Mouse (Mus musculus): ENCODE measurements at regions not wholly inside any gene's neighbourhood (a gene's known extent, or its start where the extent isn't known, plus 50 kb on each side); places are given as distances from the start of the nearest gene placed in this dataset.

DNA sequence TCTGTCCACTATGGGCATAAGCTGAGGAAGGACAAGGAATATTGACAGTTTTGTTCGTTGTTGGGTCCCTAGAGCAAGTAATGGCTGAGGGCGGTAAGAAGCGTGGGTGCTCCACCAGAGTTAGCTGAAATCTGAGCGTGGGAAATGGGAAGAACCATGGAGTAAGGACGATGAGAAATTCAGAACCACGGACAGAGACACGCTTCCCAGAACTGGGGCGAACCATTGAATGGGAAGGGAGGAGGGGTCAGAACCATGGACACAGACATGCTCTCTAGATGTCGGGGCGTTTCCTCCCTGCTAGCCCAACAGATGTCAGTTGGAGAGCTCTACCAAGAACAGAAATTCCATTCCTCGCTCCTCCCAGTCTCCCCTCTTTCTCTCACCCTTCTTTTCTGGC, 238.2 kb upstream of the Srrm4 start:
- H3K36me3 ChIP-seq, result no peaks in the 10 kb centered on the region
- 15% methylated on average over 11 of the region's 11 CpGs for WGBS
- no peak overlapping the region for H3K4me2 ChIP-seq
- H3K4me1 ChIP-seq, result no peaks in the 10 kb centered on the region
- no peak overlapping the region for H3K4me3 ChIP-seq
- no peak overlapping the region for H3K27ac ChIP-seq
- no peaks in the 10 kb centered on the region for H3K27me3 ChIP-seq
- ATAC-seq (ENCODE audit: insufficient number of reproducible peaks, low FRiP score, low TSS enrichment, low read depth), result no peak
- no peak overlapping the region for H3K9ac ChIP-seq
- H3K9me3 ChIP-seq, result no peaks in the 10 kb centered on the region

DNA sequence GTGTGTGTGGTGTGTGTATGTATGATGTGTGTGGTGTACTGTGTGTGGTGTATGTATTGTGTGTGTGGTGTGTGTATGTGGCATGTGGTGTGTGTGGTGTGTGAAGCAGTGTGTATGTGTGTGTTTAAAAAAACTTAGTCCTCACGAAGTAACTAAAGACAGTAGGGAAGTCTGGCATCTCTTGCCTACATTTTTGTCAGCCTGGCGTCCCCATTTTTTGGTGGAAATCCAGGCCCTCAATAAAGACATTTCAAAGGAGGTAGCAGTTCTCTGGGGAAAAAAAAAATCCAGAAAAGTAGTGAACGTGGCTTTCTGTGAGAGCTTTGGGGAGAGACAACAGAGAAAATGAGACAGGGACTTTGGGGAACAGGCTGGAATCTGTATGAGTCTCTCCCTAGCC, 231.6 kb upstream of the Srrm4 start:
- Histone ChIP-seq H3K27ac (no peak overlapping the region), H3K4me2 (no peak overlapping the region)
- no peak for ATAC-seq (ENCODE audit: insufficient number of reproducible peaks, low FRiP score, low TSS enrichment, low read depth)

DNA sequence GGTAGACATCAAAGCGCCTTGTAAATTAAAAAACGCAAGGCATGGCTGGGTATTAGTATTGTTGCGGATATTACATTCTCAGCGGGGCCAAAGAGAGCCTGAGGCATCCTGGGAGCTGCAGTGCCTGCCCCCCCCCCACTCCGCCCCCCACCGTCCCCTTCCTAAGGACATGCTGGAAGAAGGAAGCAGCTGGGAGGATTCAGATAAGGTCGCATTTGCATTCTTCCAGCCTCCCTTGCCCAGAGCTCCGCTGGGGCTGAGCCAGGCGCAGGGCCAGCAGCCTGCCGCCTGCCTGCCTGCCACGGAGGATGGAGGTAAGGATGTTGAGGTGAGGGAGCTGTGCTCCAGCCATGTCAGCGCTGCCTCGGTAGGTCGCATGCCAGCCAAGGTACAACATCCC, 230.5 kb upstream of the Srrm4 start:
- no peak overlapping the region for H3K9ac ChIP-seq
- H3K4me1 ChIP-seq, result no peaks in the 10 kb centered on the region
- no peak overlapping the region for H3K4me3 ChIP-seq
- WGBS, result 24% methylated on average over 14 of the region's 14 CpGs
- H3K4me2 ChIP-seq, result no peak overlapping the region
- H3K9me3 ChIP-seq, result no peaks in the 10 kb centered on the region
- ATAC-seq (ENCODE audit: insufficient number of reproducible peaks, low FRiP score, low TSS enrichment, low read depth), result no peak
- no peaks in the 10 kb centered on the region for H3K27me3 ChIP-seq
- no peaks in the 10 kb centered on the region for H3K36me3 ChIP-seq
- H3K27ac ChIP-seq, result no peak overlapping the region

More for the DNA sequence above, 231.6 kb upstream of the Srrm4 start:
- WGBS, result 73% methylated on average over 3 of the region's 3 CpGs
- H3K9ac ChIP-seq, result no peak overlapping the region
- H3K4me1 ChIP-seq, result no peaks in the 10 kb centered on the region
- no peaks in the 10 kb centered on the region for H3K27me3 ChIP-seq
- no peak overlapping the region for H3K4me3 ChIP-seq
- H3K9me3 ChIP-seq, result no peaks in the 10 kb centered on the region
- no peaks in the 10 kb centered on the region for H3K36me3 ChIP-seq

DNA sequence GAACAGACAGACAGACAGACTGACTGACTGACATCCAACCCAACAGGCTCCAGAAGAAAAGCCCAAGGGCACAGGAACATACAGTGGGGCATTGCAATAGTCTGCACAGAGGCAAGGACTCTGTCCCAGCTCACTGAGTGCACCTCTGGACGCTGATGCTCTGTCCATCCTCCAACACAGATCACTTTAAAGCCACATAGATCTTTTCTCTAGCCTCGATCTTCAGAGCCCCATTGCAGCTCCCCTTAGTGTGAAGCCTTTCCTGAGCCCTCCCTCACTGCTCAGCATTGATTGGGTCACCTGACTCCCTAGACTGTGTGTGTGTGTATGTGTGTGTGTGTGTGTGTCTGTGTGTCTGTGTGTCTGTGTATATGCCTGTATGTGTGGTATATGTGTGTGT, 218.2 kb upstream of the Srrm4 start:
- Histone ChIP-seq H3K27me3 (no peaks in the 10 kb centered on the region), H3K9me3 (no peaks in the 10 kb centered on the region), H3K9ac (no peak overlapping the region), H3K4me2 (no peak overlapping the region), H3K4me1 (no peaks in the 10 kb centered on the region), H3K4me3 (no peak overlapping the region), H3K27ac (no peak overlapping the region), H3K36me3 (no peaks in the 10 kb centered on the region)
- 62% methylated on average over 2 of the region's 2 CpGs for WGBS
- ATAC-seq (ENCODE audit: insufficient number of reproducible peaks, low FRiP score, low TSS enrichment, low read depth), result no peak

DNA sequence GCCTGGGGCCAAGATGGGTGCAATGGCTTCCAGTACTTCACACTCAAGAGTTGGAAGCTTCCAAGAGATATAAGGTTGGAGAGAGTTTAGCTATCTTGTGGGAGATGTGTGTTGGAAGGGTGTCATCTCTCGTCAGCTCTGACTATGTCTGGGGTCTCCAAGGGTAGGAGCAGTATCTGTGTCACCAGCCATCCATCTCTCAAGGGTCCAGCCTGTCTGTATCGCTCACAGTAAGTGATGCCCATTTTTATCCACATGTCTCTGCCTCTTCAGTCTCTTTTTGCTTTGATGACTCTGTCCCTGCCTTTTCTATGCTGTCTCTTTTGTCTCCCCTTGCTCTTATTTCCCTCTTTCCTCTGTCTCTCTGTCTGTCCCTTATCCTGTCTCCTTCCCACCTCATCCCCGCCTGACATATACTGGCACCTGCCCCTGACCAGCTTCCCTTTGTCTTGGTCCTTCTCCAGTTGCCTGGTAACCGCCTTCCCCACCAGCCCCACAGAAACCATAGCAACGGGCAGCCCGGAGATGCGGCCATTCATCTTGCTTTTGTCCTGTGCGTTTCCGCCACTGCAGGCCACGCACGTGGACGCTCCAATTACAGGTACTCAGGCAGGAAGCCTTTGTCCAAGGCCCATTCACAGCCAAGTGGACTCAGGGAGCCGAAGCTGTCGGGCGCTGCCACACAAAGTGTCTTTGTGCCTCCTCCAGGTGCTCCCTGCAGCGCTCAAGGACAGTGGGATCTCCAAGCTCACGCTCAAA, 217.6 kb upstream of the Srrm4 start:
- 53% methylated on average over 17 of the region's 17 CpGs for whole genome bisulfite sequencing

DNA sequence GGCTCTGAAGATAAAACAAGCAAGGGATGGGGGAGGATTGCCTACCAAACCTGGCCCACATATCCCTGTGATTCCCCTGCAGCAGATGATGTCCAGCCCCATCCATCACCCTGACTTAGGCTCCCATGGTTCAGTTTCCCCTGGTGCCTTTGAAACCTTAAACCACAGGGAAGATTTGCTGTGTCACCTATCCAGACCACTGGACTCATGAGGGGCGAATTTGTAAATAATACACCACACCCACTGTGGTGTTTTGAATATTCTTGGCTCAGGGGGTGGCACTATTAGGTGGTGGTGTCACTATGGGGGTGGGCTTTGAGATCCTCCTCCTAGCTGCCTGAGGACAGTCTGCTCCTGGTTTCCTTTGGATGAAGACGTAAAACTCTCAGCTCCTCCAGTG, 205.8 kb upstream of the Srrm4 start:
- Histone ChIP-seq H3K27ac (no peak overlapping the region), H3K27me3 (no peaks in the 10 kb centered on the region), H3K36me3 (no peaks in the 10 kb centered on the region), H3K9me3 (no peaks in the 10 kb centered on the region), H3K9ac (no peak overlapping the region), H3K4me1 (no peaks in the 10 kb centered on the region), H3K4me2 (no peak overlapping the region), H3K4me3 (no peak overlapping the region)
- no peak for ATAC-seq (ENCODE audit: insufficient number of reproducible peaks, low FRiP score, low TSS enrichment, low read depth)
- 28% methylated on average over 2 of the region's 2 CpGs for WGBS

More for the DNA sequence above, 217.6 kb upstream of the Srrm4 start:
- Histone ChIP-seq H3K36me3 (no peaks in the 10 kb centered on the region), H3K27ac (no peak overlapping the region), H3K4me1 (no peaks in the 10 kb centered on the region), H3K9ac (no peak overlapping the region), H3K4me3 (no peak overlapping the region), H3K4me2 (no peak overlapping the region), H3K27me3 (no peaks in the 10 kb centered on the region), H3K9me3 (no peaks in the 10 kb centered on the region)
- ATAC-seq (ENCODE audit: insufficient number of reproducible peaks, low FRiP score, low TSS enrichment, low read depth), result no peak

DNA sequence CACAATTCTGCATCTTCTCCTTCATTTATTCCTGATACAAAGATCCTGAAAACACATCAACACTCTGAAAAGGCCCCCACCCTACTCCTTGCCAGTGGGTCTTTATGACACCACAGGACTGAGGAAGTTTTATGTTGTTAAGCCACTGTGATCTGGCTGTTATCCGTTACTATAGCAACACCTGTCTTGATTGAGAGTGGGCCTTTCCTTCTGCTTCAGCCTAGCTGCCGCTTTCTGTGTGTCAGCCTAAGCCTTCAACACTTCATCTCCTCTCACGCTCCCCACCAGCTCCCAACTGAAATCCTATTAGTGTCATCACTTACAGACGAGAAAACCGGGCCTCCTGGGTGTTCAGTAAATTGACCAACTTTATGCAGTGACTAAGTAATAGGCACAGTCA, 203.6 kb upstream of the Srrm4 start:
- 57% methylated on average over 5 of the region's 5 CpGs for WGBS
- ATAC-seq (ENCODE audit: insufficient number of reproducible peaks, low FRiP score, low TSS enrichment, low read depth), result no peak
- no peak overlapping the region for H3K4me3 ChIP-seq
- H3K27me3 ChIP-seq, result no peaks in the 10 kb centered on the region
- H3K9ac ChIP-seq, result no peak overlapping the region
- H3K4me1 ChIP-seq, result no peaks in the 10 kb centered on the region
- H3K9me3 ChIP-seq, result no peaks in the 10 kb centered on the region
- H3K36me3 ChIP-seq, result no peaks in the 10 kb centered on the region
- H3K27ac ChIP-seq, result no peak overlapping the region
- no peak overlapping the region for H3K4me2 ChIP-seq

DNA sequence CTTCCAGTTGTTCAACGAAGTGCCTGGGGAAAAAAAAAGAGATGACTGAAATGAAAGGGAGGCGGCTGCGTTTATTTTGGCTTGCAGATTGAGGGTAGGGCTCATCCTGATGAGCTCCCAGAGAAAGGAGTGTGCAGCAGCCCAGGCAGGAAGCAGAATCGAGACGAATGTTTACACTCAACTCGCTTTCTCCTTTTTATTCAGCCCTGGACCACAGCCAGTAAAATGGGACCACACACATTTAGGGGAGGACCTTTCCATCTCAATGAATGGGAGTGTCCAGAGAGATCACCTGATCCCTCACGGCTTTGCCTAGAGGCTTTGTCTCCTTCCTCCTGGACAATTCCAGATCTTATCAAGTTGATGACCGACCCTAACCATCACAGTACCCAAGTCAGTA, 198.8 kb upstream of the Srrm4 start:
- 63% methylated on average over 8 of the region's 8 CpGs for WGBS
- Histone ChIP-seq H3K27me3 (no peaks in the 10 kb centered on the region), H3K4me3 (no peak overlapping the region), H3K4me1 (no peaks in the 10 kb centered on the region), H3K36me3 (no peaks in the 10 kb centered on the region), H3K27ac (no peak overlapping the region), H3K9me3 (no peaks in the 10 kb centered on the region), H3K9ac (no peak overlapping the region), H3K4me2 (no peak overlapping the region)
- ATAC-seq (ENCODE audit: insufficient number of reproducible peaks, low FRiP score, low TSS enrichment, low read depth), result no peak

DNA sequence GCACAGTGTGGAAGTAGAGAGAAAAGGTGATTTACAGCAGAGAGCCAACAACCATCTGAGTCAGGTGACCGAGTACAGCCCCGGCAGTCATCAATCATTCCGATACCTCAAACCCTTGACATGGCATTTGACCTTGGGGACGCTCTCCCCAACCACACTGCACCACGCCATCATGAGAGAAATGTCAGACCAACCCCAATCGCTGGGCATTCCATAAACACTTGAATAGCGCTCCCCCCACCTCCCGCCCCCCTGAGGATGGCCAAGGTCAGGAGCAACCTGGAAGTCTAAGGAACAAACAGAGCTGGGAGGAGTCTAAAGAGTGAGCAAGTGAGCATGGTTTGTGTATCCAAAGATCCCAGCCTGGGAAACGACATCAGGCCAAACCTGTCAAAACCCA, 198.2 kb upstream of the Srrm4 start:
- no peak overlapping the region for H3K9ac ChIP-seq
- WGBS, result 70% methylated on average over 9 of the region's 9 CpGs
- H3K4me3 ChIP-seq, result no peak overlapping the region
- no peaks in the 10 kb centered on the region for H3K27me3 ChIP-seq
- no peaks in the 10 kb centered on the region for H3K9me3 ChIP-seq
- H3K4me1 ChIP-seq, result no peaks in the 10 kb centered on the region
- no peak overlapping the region for H3K4me2 ChIP-seq
- no peak overlapping the region for H3K27ac ChIP-seq
- no peaks in the 10 kb centered on the region for H3K36me3 ChIP-seq
- no peak for ATAC-seq (ENCODE audit: insufficient number of reproducible peaks, low FRiP score, low TSS enrichment, low read depth)

DNA sequence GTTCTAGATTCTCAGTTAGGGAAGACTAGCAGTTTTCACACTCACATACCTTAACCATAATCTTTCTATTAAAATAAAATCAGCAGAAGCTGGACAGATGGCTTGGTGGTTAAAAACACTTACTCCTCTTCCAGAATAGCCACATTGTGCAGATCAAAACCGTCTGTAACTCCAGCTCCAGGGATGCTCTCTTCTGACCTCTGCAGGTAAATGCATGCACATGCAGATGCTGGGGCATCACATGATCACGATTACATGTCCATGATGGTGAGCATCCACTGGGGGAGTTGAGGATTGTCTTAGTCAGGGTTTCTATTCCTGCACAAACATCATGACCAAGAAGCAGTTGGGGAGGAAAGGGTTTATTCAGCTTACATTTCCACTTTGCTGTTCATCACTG, 184.8 kb upstream of the Srrm4 start:
- H3K27ac ChIP-seq, result no peak overlapping the region
- H3K4me1 ChIP-seq, result no peaks in the 10 kb centered on the region
- H3K4me2 ChIP-seq, result no peak overlapping the region
- H3K9me3 ChIP-seq, result no peaks in the 10 kb centered on the region
- H3K36me3 ChIP-seq, result no peaks in the 10 kb centered on the region
- no peak overlapping the region for H3K4me3 ChIP-seq
- H3K9ac ChIP-seq, result no peak overlapping the region
- H3K27me3 ChIP-seq, result no peaks in the 10 kb centered on the region
- ATAC-seq (ENCODE audit: insufficient number of reproducible peaks, low FRiP score, low TSS enrichment, low read depth), result no peak
- WGBS, result 36% methylated on average over 2 of the region's 2 CpGs

DNA sequence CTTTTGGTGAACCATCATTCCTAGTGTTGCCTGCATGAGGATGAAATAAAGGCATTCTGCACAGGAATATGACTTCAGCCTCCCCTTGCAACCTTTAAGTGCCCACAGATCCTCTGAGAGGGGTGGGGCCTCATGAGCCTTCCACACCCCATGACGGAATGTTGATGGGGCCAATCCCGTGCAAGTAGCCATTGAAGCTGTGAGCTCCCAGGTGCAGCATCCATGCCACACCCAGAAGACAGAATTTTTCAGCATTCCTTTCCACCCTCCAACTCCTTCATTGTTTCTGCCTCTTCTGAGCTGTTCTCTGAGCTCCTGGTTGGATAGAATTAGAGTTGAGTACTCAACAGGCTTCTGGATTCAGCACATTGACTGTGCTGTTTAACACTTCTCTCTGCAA, 174.6 kb upstream of the Srrm4 start:
- no peaks in the 10 kb centered on the region for H3K4me1 ChIP-seq
- H3K36me3 ChIP-seq, result no peaks in the 10 kb centered on the region
- WGBS, result 65% methylated on average over 2 of the region's 2 CpGs
- no peak overlapping the region for H3K4me3 ChIP-seq
- ATAC-seq (ENCODE audit: insufficient number of reproducible peaks, low FRiP score, low TSS enrichment, low read depth), result no peak
- H3K9me3 ChIP-seq, result no peaks in the 10 kb centered on the region
- H3K27ac ChIP-seq, result no peak overlapping the region
- H3K4me2 ChIP-seq, result no peak overlapping the region
- H3K27me3 ChIP-seq, result no peaks in the 10 kb centered on the region
- no peak overlapping the region for H3K9ac ChIP-seq

DNA sequence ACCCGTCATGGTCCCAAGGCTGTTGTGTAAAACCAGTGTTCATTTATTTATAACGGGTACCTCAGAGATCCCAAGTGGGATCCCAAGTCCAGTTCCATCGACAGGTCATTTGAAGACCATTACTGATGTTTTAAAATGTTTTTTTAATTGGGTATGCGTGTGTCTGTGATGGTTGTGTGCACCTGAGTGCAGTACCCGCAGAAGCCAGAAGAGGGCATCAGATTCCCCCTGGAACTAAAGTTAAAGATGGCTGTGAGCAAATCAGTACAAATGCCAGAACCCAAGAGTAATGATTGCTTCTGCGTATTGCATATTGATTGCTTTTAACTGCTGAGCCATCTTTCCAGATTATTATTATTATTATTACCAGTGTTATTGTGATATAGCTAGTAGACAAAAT, 169.7 kb upstream of the Srrm4 start:
- Histone ChIP-seq H3K27ac (no peak overlapping the region), H3K9ac (no peak overlapping the region), H3K9me3 (no peaks in the 10 kb centered on the region), H3K27me3 (no peaks in the 10 kb centered on the region), H3K4me3 (no peak overlapping the region), H3K36me3 (no peaks in the 10 kb centered on the region), H3K4me1 (no peaks in the 10 kb centered on the region), H3K4me2 (no peak overlapping the region)
- ATAC-seq (ENCODE audit: insufficient number of reproducible peaks, low FRiP score, low TSS enrichment, low read depth), result no peak
- 89% methylated on average over 6 of the region's 6 CpGs for WGBS

DNA sequence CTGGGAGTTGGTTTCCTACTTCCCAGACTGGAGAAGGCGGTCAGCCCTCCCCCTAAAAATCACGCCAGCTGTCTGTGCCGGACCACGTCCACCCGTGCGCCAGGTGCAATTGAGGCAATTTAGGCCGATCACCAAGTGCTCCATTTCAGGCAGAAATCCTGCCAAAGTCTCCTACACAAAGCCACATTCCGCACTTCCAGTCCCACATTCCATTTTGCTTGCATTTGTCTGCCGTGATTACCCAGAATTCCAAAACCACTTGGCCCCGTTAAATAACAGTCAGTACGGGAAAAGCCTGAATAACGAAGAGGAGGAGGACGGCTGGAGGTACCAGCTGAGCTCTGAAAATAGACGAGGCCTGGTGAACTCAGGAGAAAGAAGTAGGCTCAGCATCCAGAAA, 167.1 kb upstream of the Srrm4 start:
- Histone ChIP-seq H3K27me3 (no peaks in the 10 kb centered on the region), H3K27ac (no peak overlapping the region), H3K4me1 (no peaks in the 10 kb centered on the region), H3K9ac (no peak overlapping the region), H3K36me3 (no peaks in the 10 kb centered on the region), H3K4me2 (no peak overlapping the region), H3K9me3 (no peaks in the 10 kb centered on the region), H3K4me3 (no peak overlapping the region)
- ATAC-seq (ENCODE audit: insufficient number of reproducible peaks, low FRiP score, low TSS enrichment, low read depth), result no peak
- WGBS, result 49% methylated on average over 14 of the region's 14 CpGs
